Mouse (Mus musculus) stomach, embryonic 14.5 days (tissue): ENCODE measurements around the gene Mcm7. TPM values are rescaled to one million over a fixed set of nuclear protein-coding genes. Genes with fewer than 3 reads are reported as not detected.
"Not testable (repeated sequence)": the region's sequence is repeated elsewhere in the genome, so short reads cannot be mapped to it uniquely, and the experiment has no call there.

ENCODE experiments used
- ATAC-seq: fragments of 200-750 bp; cut with Nextera tagmentation; 2 replicates; pipeline ENCODE4 v1.8.0; 2017; ENCODE audit warnings: low read depth, moderate TSS enrichment; ENCODE audit not compliant: insufficient number of reproducible peaks, insufficient read depth, low FRiP score
- H3K27ac ChIP-seq: fragments of 300-500 bp; sonication (generic); 2 replicates; pipeline ENCODE4 v1.5.1; 2014; ENCODE audit warnings: mild to moderate bottlenecking, low read length, moderate library complexity, mixed read lengths
- H3K27me3 ChIP-seq: fragments of 300-500 bp; sonication (generic); 2 replicates; pipeline ENCODE4 v1.6.1; 2014; ENCODE audit warnings: low read length, control low read depth, mixed read lengths; ENCODE audit not compliant: control insufficient read depth, insufficient read depth
- H3K36me3 ChIP-seq: fragments of 300-500 bp; sonication (generic); 2 replicates; pipeline ENCODE4 v1.6.1; 2014; ENCODE audit warnings: mild to moderate bottlenecking, control low read depth, low read length, moderate library complexity, mixed read lengths; ENCODE audit not compliant: control insufficient read depth, insufficient read depth
- H3K4me1 ChIP-seq: fragments of 300-500 bp; sonication (generic); 2 replicates; pipeline ENCODE4 v1.6.1; 2014; ENCODE audit warnings: low read length, control low read depth, mixed read lengths; ENCODE audit not compliant: control insufficient read depth, insufficient read depth
- H3K4me2 ChIP-seq: fragments of 300-500 bp; sonication (generic); replicated peaks from 2 replicates; pipeline ENCODE4 v1.6.1; 2014; ENCODE audit warnings: low read depth, low read length, control low read depth
- H3K4me3 ChIP-seq: fragments of 300-500 bp; sonication (generic); 2 replicates; pipeline ENCODE4 v1.5.1; 2014; ENCODE audit warnings: low read depth, low read length, control low read depth
- H3K9ac ChIP-seq: fragments of 300-500 bp; sonication (generic); replicated peaks from 2 replicates; pipeline ENCODE4 v1.6.1; 2014; ENCODE audit warnings: low read depth, mild to moderate bottlenecking, control low read depth, low read length, moderate library complexity, mixed read lengths
- H3K9me3 ChIP-seq: fragments of 300-500 bp; sonication (generic); 2 replicates; pipeline ENCODE4 v1.6.1; 2016; ENCODE audit warnings: low read depth, low read length, control low read depth; ENCODE audit not compliant: control insufficient read depth
- WGBS: fragments of 180-500 bp; shearing (Covaris S2); extraction: QIAGEN DNeasy Blood & Tissue Kit; methylation state at CpG from one replicate; pipeline ENCODE4 v1.1.7; 2014; 5-methylcytosine and 5-hydroxymethylcytosine counted together
- polyA plus RNA-seq: library from polyadenylated mRNA; unstranded; fragments of >200 nt; fragmentation: Nextera tagmentation; extraction: Ambion mirVana; gene quantifications from 2 replicates; pipeline ENCODE4 v1.2.1, GENCODE M21; 2014

Mcm7 gene
- 154 TPM in 2 replicates for polyA plus RNA-seq

DNA sequence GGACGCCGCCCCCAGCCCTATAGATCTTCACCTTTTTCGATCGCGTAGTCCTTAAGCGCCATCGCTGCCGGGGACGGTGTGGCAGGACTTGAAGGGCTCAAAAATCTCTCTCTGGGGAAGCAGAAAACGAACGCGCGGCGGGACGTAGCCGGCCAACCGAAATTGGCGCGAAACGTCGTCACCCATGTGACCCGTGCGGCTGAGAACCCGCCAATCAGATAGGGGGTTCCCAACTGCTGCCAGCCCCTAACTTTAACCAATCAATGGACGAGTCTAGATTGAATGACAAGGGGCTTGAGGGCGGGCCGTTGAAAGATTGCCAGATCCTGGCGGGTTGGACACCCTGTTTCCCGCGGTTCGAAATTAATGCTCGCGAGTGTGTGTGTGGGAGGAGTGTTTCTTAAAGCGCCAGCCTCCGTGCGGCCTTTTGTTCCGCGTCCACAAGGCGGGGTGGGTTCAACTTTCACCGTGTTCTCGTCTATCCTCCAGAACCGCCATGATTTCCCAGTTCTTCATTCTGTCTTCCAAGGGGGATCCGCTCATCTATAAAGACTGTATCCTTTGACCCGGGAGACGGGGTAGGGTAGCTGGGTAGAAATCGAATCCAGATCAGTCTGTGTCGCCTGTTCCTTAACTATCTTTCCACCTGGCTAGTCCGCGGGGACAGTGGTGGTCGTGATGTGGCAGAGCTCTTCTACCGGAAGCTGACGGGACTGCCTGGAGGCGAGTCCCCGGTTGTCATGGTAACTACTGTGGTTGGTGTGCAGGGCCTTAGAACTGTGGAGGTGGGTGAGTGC lies at the start of gene Mcm7, which contains the start of gene Ap4m1:
Gene Mcm7, minus strand, starts transcription at position 728 of the 797 bp plus-strand sequence.
Gene Ap4m1, plus strand, starts transcription at position 308 of the 797 bp plus-strand sequence.
- Histone ChIP-seq H3K36me3 (peaks cover 57% of the 10 kb centered on the region), H3K9me3 (no peaks in the 10 kb centered on the region), H3K9ac (peak within 1 kb of the TSS; percentile 65), H3K4me3 (peak within 1 kb of the TSS; percentile 60), H3K4me1 (peaks cover 12% of the 10 kb centered on the region), H3K27ac (peak within 1 kb of the TSS; percentile 95), H3K27me3 (no peaks in the 10 kb centered on the region), H3K4me2 (peak within 1 kb of the TSS; percentile 62)
- under 1% methylated on average over 54 of the region's 54 CpGs for WGBS
- ATAC-seq, result peak; percentile 93

DNA sequence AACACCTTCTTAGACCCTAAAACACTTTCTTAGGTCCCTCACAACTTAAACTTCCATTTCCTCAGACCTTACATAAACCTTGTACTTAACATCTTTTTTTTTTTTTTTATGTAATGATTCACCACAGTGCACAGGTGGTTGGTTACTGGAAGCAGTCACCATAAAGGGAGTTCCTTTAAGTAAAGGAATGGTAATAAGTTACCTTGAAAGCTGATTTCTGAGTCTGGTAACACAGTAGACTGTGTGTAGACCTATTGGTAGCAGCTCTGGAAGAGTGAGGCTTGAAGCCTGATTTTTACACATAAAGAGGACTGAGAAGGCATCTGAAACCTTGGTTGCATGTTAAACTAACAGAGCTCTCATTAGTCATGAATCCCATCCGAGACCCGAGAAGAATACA lies 47.6 kb upstream of the Mcm7 start:
- WGBS, result 39% methylated on average over 2 of the region's 2 CpGs
- no peak overlapping the region for H3K9ac ChIP-seq
- no peaks in the 10 kb centered on the region for H3K36me3 ChIP-seq
- no peaks in the 10 kb centered on the region for H3K4me1 ChIP-seq
- ATAC-seq, result no peak
- no peaks in the 10 kb centered on the region for H3K9me3 ChIP-seq
- no peak overlapping the region for H3K27ac ChIP-seq
- H3K4me3 ChIP-seq, result no peak overlapping the region
- no peak overlapping the region for H3K4me2 ChIP-seq
- no peaks in the 10 kb centered on the region for H3K27me3 ChIP-seq

DNA sequence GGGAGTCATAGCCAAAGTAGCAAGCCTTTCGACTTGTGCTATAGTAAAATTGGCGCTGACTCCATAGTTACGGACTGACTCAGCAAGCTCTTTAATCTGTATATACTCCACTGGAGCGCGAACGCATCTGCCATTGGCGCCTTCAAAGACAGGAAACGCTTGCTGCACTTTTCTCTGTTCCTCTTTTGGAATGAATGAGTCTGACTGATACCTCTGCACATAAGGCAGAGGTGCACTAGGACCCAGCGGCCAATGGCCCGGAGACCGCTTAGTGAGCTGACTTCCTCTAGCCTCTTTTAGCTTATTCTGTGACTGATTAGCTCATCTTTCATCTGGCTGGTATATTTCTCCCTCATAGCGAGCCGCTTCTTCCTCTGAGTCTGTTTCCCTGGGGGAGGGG lies 44.4 kb upstream of the Mcm7 start:
- not testable (repeated sequence) for H3K4me2 ChIP-seq, ATAC-seq, H3K4me3 ChIP-seq, H3K27me3 ChIP-seq, H3K36me3 ChIP-seq, H3K9ac ChIP-seq, H3K27ac ChIP-seq, H3K4me1 ChIP-seq, H3K9me3 ChIP-seq
- WGBS, result 95% methylated on average over 13 of the region's 13 CpGs

DNA sequence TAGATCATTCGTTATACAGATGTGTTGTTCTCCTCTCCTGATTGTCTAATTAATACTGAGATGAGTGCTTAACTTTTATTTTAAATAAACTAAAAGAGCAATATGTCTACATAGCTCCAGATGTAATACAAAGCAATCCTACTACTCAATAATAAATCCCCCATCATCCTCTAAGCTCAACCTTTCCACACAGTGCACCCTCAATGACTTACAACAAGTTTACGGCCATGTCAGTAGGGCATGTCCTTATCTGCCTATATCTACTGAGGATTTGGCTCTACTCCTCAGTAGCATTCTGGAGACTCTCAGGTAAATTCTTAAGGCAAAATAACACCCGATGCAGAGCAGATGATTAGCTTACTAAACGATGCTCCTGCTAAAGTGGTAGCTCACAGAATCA lies 35.7 kb upstream of the Mcm7 start:
- H3K27me3 ChIP-seq, result no peaks in the 10 kb centered on the region

DNA sequence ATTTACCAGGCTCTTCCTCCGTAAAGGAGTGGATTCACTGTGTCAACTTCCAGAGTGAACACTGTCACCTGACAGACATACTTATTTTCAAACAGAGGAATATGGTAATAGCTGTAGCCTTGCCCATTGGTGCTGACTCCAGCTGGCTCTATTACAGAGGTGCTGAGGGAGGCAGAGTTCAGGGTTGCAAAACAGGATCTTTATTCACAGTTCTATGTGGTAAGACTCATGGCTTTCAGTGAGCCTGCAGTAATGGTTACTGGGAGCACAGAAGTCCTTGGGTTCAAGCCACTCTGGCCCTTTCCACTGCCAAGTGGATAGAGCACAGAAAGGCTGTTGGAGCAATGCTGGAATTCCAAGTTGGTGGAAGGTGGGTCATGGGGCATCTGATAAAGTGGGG lies 35.0 kb upstream of the Mcm7 start:
- Histone ChIP-seq H3K27me3 (no peaks in the 10 kb centered on the region), H3K9ac (no peak overlapping the region), H3K9me3 (no peaks in the 10 kb centered on the region), H3K36me3 (no peaks in the 10 kb centered on the region), H3K4me3 (no peak overlapping the region), H3K4me1 (no peaks in the 10 kb centered on the region), H3K27ac (no peak overlapping the region), H3K4me2 (no peak overlapping the region)
- WGBS, result 78% methylated on average over 1 of the region's 1 CpGs
- ATAC-seq, result no peak

More for the DNA sequence above, 35.7 kb upstream of the Mcm7 start:
- H3K4me2 ChIP-seq, result no peak overlapping the region
- no peak overlapping the region for H3K27ac ChIP-seq
- H3K9ac ChIP-seq, result no peak overlapping the region
- ATAC-seq, result no peak
- no peak overlapping the region for H3K4me3 ChIP-seq
- no peaks in the 10 kb centered on the region for H3K4me1 ChIP-seq
- H3K36me3 ChIP-seq, result no peaks in the 10 kb centered on the region
- 78% methylated on average over 4 of the region's 4 CpGs for WGBS
- no peaks in the 10 kb centered on the region for H3K9me3 ChIP-seq

DNA sequence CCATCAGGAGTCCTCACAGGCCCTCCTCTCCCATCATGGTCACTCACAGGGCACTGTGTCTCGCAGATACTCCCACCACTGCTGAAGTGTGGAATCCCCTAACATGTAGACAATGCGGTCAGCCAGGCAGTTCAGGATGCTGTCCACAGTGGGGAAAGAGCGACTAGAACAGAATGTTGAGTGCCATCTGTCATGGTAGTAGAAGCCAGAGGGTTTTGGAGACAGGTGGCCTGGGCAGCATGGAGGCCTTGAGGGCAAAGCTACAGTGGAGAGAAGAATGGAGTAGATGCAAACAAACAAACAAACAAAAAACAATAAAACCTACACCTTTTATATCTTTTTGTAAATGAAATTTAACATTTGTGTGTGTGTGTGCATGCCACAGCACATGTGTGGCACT lies 29.9 kb upstream of the Mcm7 start:
- Histone ChIP-seq H3K27ac (no peak overlapping the region), H3K36me3 (no peaks in the 10 kb centered on the region), H3K4me2 (no peak overlapping the region), H3K9ac (no peak overlapping the region), H3K27me3 (no peaks in the 10 kb centered on the region), H3K9me3 (no peaks in the 10 kb centered on the region), H3K4me3 (no peak overlapping the region), H3K4me1 (no peaks in the 10 kb centered on the region)
- no peak for ATAC-seq
- 82% methylated on average over 3 of the region's 3 CpGs for WGBS

DNA sequence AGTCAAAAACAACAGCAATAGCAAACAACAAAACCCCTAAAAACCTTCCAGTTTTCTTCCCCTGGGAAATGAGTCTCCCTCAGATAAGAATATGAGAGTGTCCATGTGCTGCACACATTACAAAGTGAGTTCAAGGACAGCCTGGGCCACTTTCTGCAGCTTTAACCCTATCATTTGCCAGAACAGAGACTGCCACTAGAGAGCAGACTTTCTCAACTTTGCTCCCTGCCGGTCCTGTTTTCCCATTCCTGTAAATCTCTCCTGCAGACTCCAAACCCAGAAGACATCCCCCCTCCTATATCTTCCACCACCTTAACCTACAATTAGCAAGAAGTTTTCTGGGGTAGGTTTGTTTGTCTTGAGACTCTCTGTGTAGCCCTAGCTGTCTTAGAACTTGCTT lies 27.4 kb upstream of the Mcm7 start:
- H3K27me3 ChIP-seq, result no peaks in the 10 kb centered on the region
- H3K4me1 ChIP-seq, result peaks cover 3% of the 10 kb centered on the region; the same call in 1 of the 2 replicates
- H3K9me3 ChIP-seq, result no peaks in the 10 kb centered on the region
- no peak overlapping the region for H3K27ac ChIP-seq
- no peaks in the 10 kb centered on the region for H3K36me3 ChIP-seq
- WGBS, result 9% methylated on average over 1 of the region's 1 CpGs
- H3K4me3 ChIP-seq, result no peak overlapping the region
- H3K9ac ChIP-seq, result no peak overlapping the region
- H3K4me2 ChIP-seq, result no peak overlapping the region
- no peak for ATAC-seq

DNA sequence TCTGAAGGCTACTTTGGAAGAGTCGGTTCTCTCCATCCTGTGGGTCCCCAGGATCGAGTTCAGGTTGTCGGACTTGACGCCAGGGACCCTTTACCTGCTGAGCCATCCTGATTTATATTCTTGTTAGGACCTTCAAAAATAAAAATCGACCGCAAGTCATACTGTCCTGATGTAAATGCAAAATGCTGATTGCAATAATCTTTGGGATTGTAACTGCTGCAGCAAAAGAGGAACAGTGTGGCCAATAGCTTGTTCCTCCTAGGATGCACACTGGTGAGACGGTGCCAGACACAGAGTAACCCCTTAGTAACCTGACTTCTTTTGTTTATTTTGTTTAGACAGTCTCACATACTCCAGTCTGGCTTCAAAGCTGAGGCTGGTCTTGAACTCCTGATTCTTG lies 23.2 kb upstream of the Mcm7 start:
- Histone ChIP-seq H3K4me1 (peaks cover 3% of the 10 kb centered on the region; the same call in 1 of the 2 replicates), H3K27me3 (no peaks in the 10 kb centered on the region), H3K27ac (no peak overlapping the region), H3K4me3 (0 out of 2 replicates have a peak overlapping the region, but pooled peaks have one; percentile 73), H3K9me3 (no peaks in the 10 kb centered on the region), H3K4me2 (peak overlapping the region; percentile 91), H3K9ac (0 out of 2 replicates have a peak overlapping the region, but pooled peaks have one; percentile 1), H3K36me3 (0 out of 2 replicates have a peak, but pooled peaks cover 4% of the 10 kb centered on the region)
- no peak for ATAC-seq
- WGBS, result 77% methylated on average over 7 of the region's 7 CpGs
